Mouse (Mus musculus) thymus, postnatal 10 days (tissue): ENCODE measurements around the gene Ddx42.

ENCODE experiments used
- DNase-seq, 2 experiments: peaks; one replicate each; pipeline ENCODE4 v3.0.0; 2021; ENCODE audit warnings: low spot score in 2 of 2

Gene Ddx42

GRCm38 (mm10) chr11:106268326-106269059, 51.8 kb downstream of the Ddx42 start:
- no peak for DNase-seq

- peak; percentile 73 to 81 for DNase-seq
Measured at GRCm38 (mm10) chr11:106269060-106269431, 52.3 kb downstream of the Ddx42 start.

- DNase-seq = no peak
Measured at GRCm38 (mm10) chr11:106271131-106271793, 54.5 kb downstream of the Ddx42 start.

- peak in 1 of 2 experiments; percentile 51 for DNase-seq
Measured at GRCm38 (mm10) chr11:106271794-106272643, 55.3 kb downstream of the Ddx42 start.

- peak; percentile 97 to 99 for DNase-seq
Measured at GRCm38 (mm10) chr11:106272644-106273310, 56.1 kb downstream of the Ddx42 start, which contains the start of gene Smarcd2. Gene Smarcd2, minus strand, starts transcription at chr11:106272972.

- no peak for DNase-seq
Measured at GRCm38 (mm10) chr11:106273311-106273684, 56.6 kb downstream of the Ddx42 start.

GRCm38 (mm10) chr11:106273811-106274210, 57.1 kb downstream of the Ddx42 start:
- no peak for DNase-seq

GRCm38 (mm10) chr11:106274374-106274773, 57.6 kb downstream of the Ddx42 start:
- DNase-seq = no peak

GRCm38 (mm10) chr11:106274971-106275411, 58.3 kb downstream of the Ddx42 start:
- DNase-seq = no peak

- peak; percentile 86 to 93 for DNase-seq
Measured at GRCm38 (mm10) chr11:106276454-106276853, 59.7 kb downstream of the Ddx42 start, which contains the start of gene Tcam1. Gene Tcam1, plus strand, starts transcription at chr11:106276672.

- no peak for DNase-seq
Measured at GRCm38 (mm10) chr11:106282452-106282851, 65.7 kb downstream of the Ddx42 start.

- DNase-seq = no peak
Measured at GRCm38 (mm10) chr11:106283371-106283770, 66.6 kb downstream of the Ddx42 start.

GRCm38 (mm10) chr11:106284126-106284525, 67.4 kb downstream of the Ddx42 start:
- no peak for DNase-seq

- DNase-seq = no peak
Measured at GRCm38 (mm10) chr11:106286206-106286605, 69.5 kb downstream of the Ddx42 start.

GRCm38 (mm10) chr11:106286987-106287386, 70.3 kb downstream of the Ddx42 start:
- DNase-seq = no peak

GRCm38 (mm10) chr11:106289369-106289768, 72.6 kb downstream of the Ddx42 start:
- DNase-seq = no peak

GRCm38 (mm10) chr11:106290376-106290775, 73.7 kb downstream of the Ddx42 start:
- DNase-seq = no peak

GRCm38 (mm10) chr11:106291861-106292260, 75.1 kb downstream of the Ddx42 start:
- no peak for DNase-seq
